Mouse (Mus musculus) lung, postnatal 0 days (tissue): ENCODE results near the gene Cnpy1.

Experiments
- CTCF ChIP-seq: IDR thresholded peaks from 2 replicates; pipeline ENCODE4 v1.5.1; 2016; ENCODE audit warnings: antibody characterized with exemption, mild to moderate bottlenecking
- EP300 ChIP-seq: IDR thresholded peaks from 2 replicates; pipeline ENCODE4 v1.6.1; 2016; ENCODE audit warnings: antibody characterized with exemption, mild to moderate bottlenecking, control low read depth

DNA sequence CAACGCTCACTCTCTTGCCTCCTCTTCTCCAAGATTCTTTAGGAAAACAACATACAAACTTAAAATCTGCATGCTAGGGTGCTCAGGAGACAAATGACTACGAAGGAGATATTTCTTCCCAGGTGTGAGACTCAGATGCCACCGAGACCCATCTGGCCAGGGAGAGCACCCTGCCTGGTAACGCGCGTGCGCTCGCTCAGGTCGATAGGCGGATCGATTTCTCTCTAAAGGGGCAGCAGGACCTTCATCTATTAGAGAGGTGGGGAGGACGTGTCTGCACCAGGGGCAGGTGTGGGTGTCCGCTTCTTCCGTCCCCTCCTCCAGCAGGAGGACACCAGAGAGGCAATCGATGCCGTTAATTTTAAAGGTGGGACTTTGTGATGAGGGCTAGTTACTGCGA, 87.8 kb downstream of the Cnpy1 start:
- TF ChIP-seq EP300 (no peak), CTCF (no peak)
